Mouse (Mus musculus): ENCODE measurements at regions not wholly inside any gene's neighbourhood (a gene's known extent, or its start where the extent isn't known, plus 50 kb on each side); places are given as distances from the start of the nearest gene placed in this dataset.

DNA sequence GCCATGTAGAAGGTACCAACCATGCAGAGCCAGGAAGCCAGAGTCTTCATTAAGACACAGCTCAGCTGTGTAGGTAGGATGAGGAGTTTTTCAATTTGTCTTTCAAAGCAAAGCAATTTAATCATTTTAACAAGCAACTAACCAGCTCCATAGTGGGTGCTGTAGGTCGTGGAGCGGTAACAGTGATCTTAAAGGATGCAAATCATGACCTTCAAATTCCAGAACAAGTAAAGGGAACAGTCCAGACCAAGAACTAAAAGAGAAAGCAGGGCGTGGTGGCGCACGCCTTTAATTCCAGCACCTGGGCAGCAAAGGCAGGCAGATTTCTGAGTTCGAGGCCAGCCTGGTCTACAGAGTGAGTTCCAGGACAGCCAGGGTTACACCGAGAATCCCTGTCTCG lies 307.8 kb upstream of the Map3k7 start:
- TF ChIP-seq POLR2AphosphoS2 (IDR thresholded peaks at IDR 0.05; ENCODE audit: low read length) (no peak), MEF2A (IDR thresholded peaks at IDR 0.05; ENCODE audit: extremely low read depth, insufficient replicate concordance, low read depth, low read length, poor library complexity, severe bottlenecking) (no peak), E2F4 (IDR thresholded peaks at IDR 0.05; ENCODE audit: borderline replicate concordance, low read depth, low read length) (no peak), CTCF (IDR thresholded peaks at IDR 0.05 in 2 of 3, conservative IDR thresholded peaks at IDR 0.05 in 1 of 3; ENCODE audit: control insufficient read depth in 1 of 3, insufficient read depth in 1 of 3, low read depth in 2 of 3, low read length in 3 of 3, poor library complexity in 1 of 3, severe bottlenecking in 1 of 3) (no peak), POLR2A (IDR thresholded peaks at IDR 0.05; ENCODE audit: control insufficient read depth in 1 of 2, insufficient read depth in 1 of 2, low read depth in 1 of 2, low read length in 2 of 2, poor library complexity in 1 of 2) (no peak), ZNF384 (IDR thresholded peaks at IDR 0.05; ENCODE audit: low read depth, low read length) (no peak), UBTF (IDR thresholded peaks at IDR 0.05; ENCODE audit: borderline replicate concordance, insufficient read depth, low read depth, low read length) (no peak), CHD1 (IDR thresholded peaks at IDR 0.05; ENCODE audit: low read depth, low read length) (no peak), TCF12 (IDR thresholded peaks at IDR 0.05; ENCODE audit: low read depth, low read length) (no peak), POLR2AphosphoS5 (IDR thresholded peaks at IDR 0.05; ENCODE audit: borderline replicate concordance, low read depth, low read length) (no peak), MYC (IDR thresholded peaks at IDR 0.05; ENCODE audit: low read depth, low read length) (no peak)

Measured in MEL (cell line).